ENCODE assay signal across 38 mouse cellular contexts in genomic region chr16:79063848-79064247, GRCm38 (mm10). TPM values are rescaled to one million over a fixed set of nuclear protein-coding genes. Genes with fewer than 3 reads are reported as not detected.
A peak's percentile ranks its signal among the peaks of the same experiment; 100 is the strongest.
DNase-seq lines count a peak whose midpoint lies in the region; ATAC-seq and TF ChIP-seq lines count a peak whose summit lies in the region.
"Had no signal": no experiment of that assay in that cellular context is flagged by ENCODE, and none has a peak within 500 bp of the region (broad histone marks: within the 10 kb centered on the region; RNA-seq: fewer than 3 reads in every experiment).

No protein-coding gene starts in this region.

- H3K36me3 ChIP-seq in embryonic facial prominence, embryonic 14.5 days (ENCODE audit: control insufficient read depth, insufficient read depth, low read length), result no peaks in the 10 kb centered on the region
- no peaks in the 10 kb centered on the region for H3K36me3 ChIP-seq in embryonic facial prominence, embryonic 10.5 days (replicated peaks)
- H3K36me3 ChIP-seq in midbrain, embryonic 14.5 days (ENCODE audit: control insufficient read depth, insufficient read depth, low read length), result no peaks in the 10 kb centered on the region
- no peaks in the 10 kb centered on the region for H3K36me3 ChIP-seq in midbrain, embryonic 10.5 days
- H3K36me3 ChIP-seq: forebrain, embryonic 12.5 days; G1E; hindbrain, embryonic 10.5 days; limb, embryonic 12.5 days; midbrain, embryonic 12.5 days; neural tube, embryonic 12.5 days had no signal

- no peak overlapping the region for H3K4me2 ChIP-seq in embryonic facial prominence, embryonic 14.5 days (ENCODE audit: low read depth, low read length)
- H3K4me2 ChIP-seq in midbrain, embryonic 14.5 days (ENCODE audit: low read length), result no peak overlapping the region
- H3K4me2 ChIP-seq: forebrain, embryonic 12.5 days; heart, embryonic 11.5 days; limb, embryonic 12.5 days; midbrain, embryonic 12.5 days; neural tube, embryonic 12.5 days had no signal

- H3K9me3 ChIP-seq in embryonic facial prominence, embryonic 14.5 days (ENCODE audit: control insufficient read depth, low read length), result no peaks in the 10 kb centered on the region
- no peaks in the 10 kb centered on the region for H3K9me3 ChIP-seq in embryonic facial prominence, embryonic 10.5 days
- H3K9me3 ChIP-seq in midbrain, embryonic 14.5 days (ENCODE audit: control insufficient read depth, low read length), result no peaks in the 10 kb centered on the region
- no peaks in the 10 kb centered on the region for H3K9me3 ChIP-seq in midbrain, embryonic 10.5 days (replicated peaks)
- H3K9me3 ChIP-seq: forebrain, embryonic 12.5 days; hindbrain, embryonic 10.5 days; limb, embryonic 12.5 days; midbrain, embryonic 12.5 days; neural tube, embryonic 12.5 days had no signal

- TF ChIP-seq CTCF in layer of hippocampus, adult 2 months (conservative IDR thresholded peaks at IDR 0.05), result peak; percentile 59

- H3K27ac ChIP-seq in embryonic facial prominence, embryonic 14.5 days (replicated peaks; ENCODE audit: low read depth, low read length), result no peak overlapping the region
- H3K27ac ChIP-seq in embryonic facial prominence, embryonic 10.5 days (replicated peaks), result no peak overlapping the region
- no peak overlapping the region for H3K27ac ChIP-seq in layer of hippocampus, adult 2 months
- no peak overlapping the region for H3K27ac ChIP-seq in midbrain, embryonic 14.5 days (replicated peaks; ENCODE audit: low read depth, low read length)
- no peak overlapping the region for H3K27ac ChIP-seq in midbrain, embryonic 10.5 days (replicated peaks)
- H3K27ac ChIP-seq: forebrain, embryonic 12.5 days; hindbrain, embryonic 10.5 days; limb, embryonic 12.5 days; liver, embryonic 14.5 days; midbrain, embryonic 12.5 days; neural tube, embryonic 12.5 days had no signal

- H3K9ac ChIP-seq in embryonic facial prominence, embryonic 14.5 days (ENCODE audit: low read depth, low read length), result no peak overlapping the region
- no peak overlapping the region for H3K9ac ChIP-seq in midbrain, embryonic 14.5 days (replicated peaks; ENCODE audit: low read length)
- H3K9ac ChIP-seq: forebrain, embryonic 12.5 days; limb, embryonic 12.5 days; liver, embryonic 14.5 days; midbrain, embryonic 12.5 days; neural tube, embryonic 12.5 days had no signal

- no peaks in the 10 kb centered on the region for H3K27me3 ChIP-seq in embryonic facial prominence, embryonic 14.5 days (replicated peaks; ENCODE audit: control insufficient read depth, insufficient read depth, low read length)
- no peaks in the 10 kb centered on the region for H3K27me3 ChIP-seq in embryonic facial prominence, embryonic 10.5 days (replicated peaks; ENCODE audit: low read depth, poor library complexity, severe bottlenecking)
- H3K27me3 ChIP-seq in midbrain, embryonic 14.5 days (ENCODE audit: control insufficient read depth, insufficient read depth, low read length), result no peaks in the 10 kb centered on the region
- H3K27me3 ChIP-seq in midbrain, embryonic 10.5 days (ENCODE audit: low read depth, poor library complexity, severe bottlenecking), result no peaks in the 10 kb centered on the region
- H3K27me3 ChIP-seq: CH12.LX; forebrain, embryonic 12.5 days; limb, embryonic 12.5 days; midbrain, embryonic 12.5 days; neural tube, embryonic 12.5 days had no signal

- H3K4me1 ChIP-seq in embryonic facial prominence, embryonic 14.5 days (ENCODE audit: control insufficient read depth, insufficient read depth, low read length), result no peaks in the 10 kb centered on the region
- no peaks in the 10 kb centered on the region for H3K4me1 ChIP-seq in embryonic facial prominence, embryonic 10.5 days
- no peaks in the 10 kb centered on the region for H3K4me1 ChIP-seq in midbrain, embryonic 14.5 days (ENCODE audit: control insufficient read depth, insufficient read depth, low read length)
- H3K4me1 ChIP-seq in midbrain, embryonic 10.5 days, result no peaks in the 10 kb centered on the region
- H3K4me1 ChIP-seq: forebrain, embryonic 12.5 days; hindbrain, embryonic 10.5 days; limb, embryonic 12.5 days; midbrain, embryonic 12.5 days; neural tube, embryonic 12.5 days had no signal

- no peak overlapping the region for H3K4me3 ChIP-seq in embryonic facial prominence, embryonic 14.5 days (ENCODE audit: low read depth, low read length)
- no peak overlapping the region for H3K4me3 ChIP-seq in embryonic facial prominence, embryonic 10.5 days
- no peak overlapping the region for H3K4me3 ChIP-seq in layer of hippocampus, adult 2 months
- no peak overlapping the region for H3K4me3 ChIP-seq in midbrain, embryonic 14.5 days (replicated peaks; ENCODE audit: low read depth, low read length)
- H3K4me3 ChIP-seq in midbrain, embryonic 10.5 days, result no peak overlapping the region
- H3K4me3 ChIP-seq: forebrain, embryonic 12.5 days; hindbrain, embryonic 10.5 days; limb, embryonic 12.5 days; midbrain, embryonic 12.5 days; neural tube, embryonic 12.5 days had no signal

- DNase-seq in embryonic facial prominence, embryonic 14.5 days (ENCODE audit: low spot score), result peak; percentile 7
- no peak for DNase-seq in embryonic facial prominence, embryonic 10.5 days (ENCODE audit: low spot score)
- no peak for DNase-seq in layer of hippocampus, adult 2 months (ENCODE audit: low spot score in 2 of 2)
- DNase-seq in layer of hippocampus, adult 11-12 months (ENCODE audit: low spot score), result no peak
- DNase-seq in midbrain, embryonic 14.5 days, result peak; percentile 53
- no peak for DNase-seq in midbrain, embryonic 10.5 days (ENCODE audit: low spot score)
- peak; percentile 3 for DNase-seq in brain, adult 2 months (ENCODE audit: low read depth, low spot score)
- DNase-seq in cerebellum, adult 9-11 months, result no peak
- DNase-seq: adrenal gland, adult 8-10 months; B cell, adult 2 months; cerebellum, adult 9-10 months; gastrocnemius, postnatal 14 days; heart, adult 11 months; kidney, adult 18-20 months; kidney, postnatal 10 days; retina, postnatal 1 day; right cerebral cortex, postnatal 4 days; thymus, adult 18-20 months; thymus, postnatal 36 days had no signal

- ATAC-seq in embryonic facial prominence, embryonic 14.5 days (ENCODE audit: low read depth), result no peak
- ATAC-seq in midbrain, embryonic 14.5 days (ENCODE audit: low FRiP score, low TSS enrichment), result no peak
- ATAC-seq: activated CD4-positive, CD25-positive, alpha-beta regulatory T cell, adult 4 months had no signal

- WGBS in embryonic facial prominence, embryonic 14.5 days, result 83% methylated on average over 1 of the region's 1 CpGs
- WGBS in embryonic facial prominence, embryonic 10.5 days, result 93% methylated on average over 1 of the region's 1 CpGs
- 93% methylated on average over 1 of the region's 1 CpGs for WGBS in midbrain, embryonic 14.5 days
- WGBS in midbrain, embryonic 10.5 days, result 98% methylated on average over 1 of the region's 1 CpGs

RNA-seq across cellular contexts. Expression of gene Tmprss15, which starts 27.0 kb away (rescaled TPM):
- polyA plus RNA-seq in embryonic facial prominence, embryonic 14.5 days (2014; fragmentation: Nextera tagmentation; extraction: Ambion mirVana), result not detected in 2 replicates
- polyA plus RNA-seq in embryonic facial prominence, embryonic 10.5 days (2016; fragmentation: Nextera tagmentation; extraction: Ambion mirVana), result 0.04 TPM in 1 of 2 replicates, not detected in the other
- total RNA-seq in layer of hippocampus, adult 2 months (2021), result not detected
- polyA plus RNA-seq in midbrain, embryonic 14.5 days (2014; fragmentation: Nextera tagmentation; extraction: Ambion mirVana), result not detected in 2 replicates
- polyA plus RNA-seq in midbrain, embryonic 10.5 days (2016; fragmentation: Nextera tagmentation; extraction: Ambion mirVana), result 0.07 TPM in 1 of 2 replicates, not detected in the other
- total RNA-seq: adrenal gland, adult 8-10 months; CH12.LX; gastrocnemius, postnatal 14 days; layer of hippocampus, adult 18-20 months; layer of hippocampus, postnatal 25 days; left cerebral cortex, postnatal 10 days; megakaryocyte progenitor cell, adult 5-6 weeks had no signal
- polyA plus RNA-seq: activated CD4-positive, CD25-positive, alpha-beta regulatory T cell, adult 4 months; cortical plate, adult 2 months; embryonic facial prominence, embryonic 11.5 days; forebrain, embryonic 12.5 days; G1E; heart, embryonic 11.5 days; heart, postnatal 0 days; hindbrain, embryonic 10.5 days; limb, embryonic 12.5 days; liver, embryonic 14.5 days; lung, embryonic 16.5 days; midbrain, embryonic 12.5 days; neural tube, embryonic 12.5 days; stomach, embryonic 14.5 days had no signal

Comparison
In these comparisons a context has a peak if more than half of its experiments do, and no peak if none do; other contexts are left out.
1. DNase-seq: peak in embryonic facial prominence, embryonic 14.5 days (single experiment), midbrain, embryonic 14.5 days (single experiment) and brain, adult 2 months (single experiment); none in embryonic facial prominence, embryonic 10.5 days (single experiment), layer of hippocampus, adult 2 months (0 of 2), layer of hippocampus, adult 11-12 months (single experiment), midbrain, embryonic 10.5 days (single experiment) and cerebellum, adult 9-11 months (single experiment).